Mouse (Mus musculus) lung, adult 18-20 months (tissue): ENCODE measurements around the gene Atp2a2.

Experiments used
- DNase-seq, 2 experiments: peaks; one replicate each; pipeline ENCODE4 v3.0.0; 2022; ENCODE audit warnings: mixed read lengths in 2 of 2

The Atp2a2 gene

DNA sequence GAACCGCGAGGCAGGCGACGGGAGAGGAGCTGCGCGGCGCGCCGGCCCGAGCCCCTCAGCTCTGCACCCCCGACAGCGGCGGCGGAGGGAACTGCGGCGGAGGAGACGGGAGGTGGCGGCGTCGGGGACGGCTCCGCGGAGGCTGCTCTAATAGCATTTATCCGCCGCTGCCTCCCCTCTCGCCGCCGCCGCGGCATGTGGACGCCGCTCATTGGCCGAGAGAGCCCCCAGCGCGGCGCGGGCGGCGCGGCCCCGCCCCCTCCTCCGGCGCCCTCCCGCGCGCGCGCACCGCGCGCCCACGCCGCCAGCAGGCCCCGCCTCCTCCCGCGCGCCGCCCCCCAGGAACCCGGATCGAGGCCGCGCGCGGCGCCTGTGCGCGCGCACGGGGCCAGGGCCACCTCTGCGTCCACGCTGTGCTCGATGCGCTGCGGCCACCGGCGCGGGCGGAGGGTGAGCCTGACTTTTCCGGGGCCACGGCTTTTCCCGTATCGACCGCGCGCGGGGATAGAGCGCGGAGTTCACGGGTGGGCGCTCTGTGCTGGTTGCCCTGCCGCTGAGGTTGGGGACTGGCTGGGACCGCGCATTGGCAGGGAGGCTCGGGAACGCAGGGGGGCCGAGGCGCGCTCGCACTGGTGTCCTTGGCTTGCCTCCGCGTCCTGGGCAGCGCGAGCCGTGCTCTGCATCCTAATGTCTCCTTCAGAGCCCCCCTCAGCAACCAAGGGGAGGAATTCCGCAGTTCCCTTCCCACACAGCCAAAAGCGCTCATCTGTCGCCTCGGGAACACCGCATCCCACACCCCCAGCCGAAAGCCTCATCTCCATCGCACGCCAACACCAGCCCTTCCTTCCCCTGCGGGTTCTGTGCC is at the start of gene Atp2a2:
Gene Atp2a2 (minus strand): TSS at position 149 of the 865 bp plus-strand sequence.
- peak; percentile 91 to 93 for DNase-seq

GRCm38 (mm10) chr5:122550460-122550859 is 48.4 kb upstream of the Atp2a2 start:
- DNase-seq = no peak

GRCm38 (mm10) chr5:122548671-122549070 is 46.6 kb upstream of the Atp2a2 start:
- peak in 1 of 2 experiments; percentile 58 for DNase-seq

GRCm38 (mm10) chr5:122547810-122548209 is 45.8 kb upstream of the Atp2a2 start:
- no peak for DNase-seq

DNA sequence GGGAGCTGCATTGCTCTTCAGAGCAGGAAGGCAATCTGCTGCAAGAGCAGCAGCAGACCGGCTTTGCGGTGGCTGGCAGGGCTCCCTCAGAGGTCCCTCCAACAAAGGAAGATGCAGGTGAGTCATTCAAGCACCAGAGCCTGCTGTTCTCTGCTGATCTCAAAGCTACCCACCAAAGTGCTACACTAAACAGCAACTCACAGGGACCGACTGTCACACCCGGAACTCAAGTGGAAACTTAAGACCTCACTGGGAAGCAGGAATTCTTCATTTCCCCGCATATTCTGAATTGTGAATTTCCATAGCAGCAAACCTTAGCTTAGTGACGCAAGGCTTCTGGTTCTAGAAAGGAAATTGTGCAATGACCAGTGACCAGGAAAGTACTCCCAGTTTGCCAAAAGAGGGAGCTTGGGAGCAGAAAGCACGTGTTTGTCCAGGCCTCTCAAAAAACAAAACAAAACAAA is 45.3 kb upstream of the Atp2a2 start:
- peak; percentile 58 to 80 for DNase-seq

DNA sequence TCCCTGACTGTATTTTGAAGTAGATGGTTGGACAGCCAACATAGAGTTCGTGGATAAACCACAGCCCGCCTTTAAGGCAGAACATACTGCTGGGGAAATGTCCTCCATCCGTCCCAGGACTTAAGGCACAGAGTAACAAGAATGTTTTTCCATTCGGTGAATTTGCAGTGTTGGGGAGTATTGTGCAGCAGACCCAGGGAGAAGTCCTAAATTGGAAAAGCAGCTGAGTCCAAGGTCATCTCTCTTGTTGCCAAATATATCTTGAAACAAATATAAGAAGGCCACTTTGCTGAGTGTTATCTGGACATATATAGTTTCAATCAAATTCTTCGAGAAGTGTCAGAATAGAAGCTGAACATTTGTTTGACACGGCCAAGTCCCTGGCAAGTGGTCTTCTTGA is 41.4 kb upstream of the Atp2a2 start:
- no peak for DNase-seq

GRCm38 (mm10) chr5:122541871-122542270 is 39.8 kb upstream of the Atp2a2 start:
- no peak for DNase-seq

DNA sequence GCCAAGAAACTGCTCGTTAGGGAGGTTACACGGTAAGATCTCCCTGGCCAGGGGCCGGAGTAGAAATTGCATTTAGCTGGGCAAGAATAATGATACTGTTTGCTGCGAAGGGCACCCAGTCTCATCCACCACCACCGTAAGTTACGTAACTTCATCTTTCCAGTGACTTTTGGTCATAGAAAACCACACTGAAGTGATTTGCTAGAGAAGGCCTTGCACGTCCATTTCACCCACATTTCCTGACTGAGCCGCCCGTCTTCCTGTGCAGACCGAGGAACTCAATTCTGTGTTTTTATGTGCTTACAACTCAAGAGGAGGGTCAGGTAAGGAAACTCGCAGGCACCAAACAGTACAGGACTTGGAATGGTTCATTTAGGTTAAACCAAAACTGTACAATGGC is 36.1 kb upstream of the Atp2a2 start:
- DNase-seq = no peak

GRCm38 (mm10) chr5:122537654-122538053 is 35.6 kb upstream of the Atp2a2 start:
- no peak for DNase-seq

GRCm38 (mm10) chr5:122533884-122534283 is 31.9 kb upstream of the Atp2a2 start:
- DNase-seq = no peak

DNA sequence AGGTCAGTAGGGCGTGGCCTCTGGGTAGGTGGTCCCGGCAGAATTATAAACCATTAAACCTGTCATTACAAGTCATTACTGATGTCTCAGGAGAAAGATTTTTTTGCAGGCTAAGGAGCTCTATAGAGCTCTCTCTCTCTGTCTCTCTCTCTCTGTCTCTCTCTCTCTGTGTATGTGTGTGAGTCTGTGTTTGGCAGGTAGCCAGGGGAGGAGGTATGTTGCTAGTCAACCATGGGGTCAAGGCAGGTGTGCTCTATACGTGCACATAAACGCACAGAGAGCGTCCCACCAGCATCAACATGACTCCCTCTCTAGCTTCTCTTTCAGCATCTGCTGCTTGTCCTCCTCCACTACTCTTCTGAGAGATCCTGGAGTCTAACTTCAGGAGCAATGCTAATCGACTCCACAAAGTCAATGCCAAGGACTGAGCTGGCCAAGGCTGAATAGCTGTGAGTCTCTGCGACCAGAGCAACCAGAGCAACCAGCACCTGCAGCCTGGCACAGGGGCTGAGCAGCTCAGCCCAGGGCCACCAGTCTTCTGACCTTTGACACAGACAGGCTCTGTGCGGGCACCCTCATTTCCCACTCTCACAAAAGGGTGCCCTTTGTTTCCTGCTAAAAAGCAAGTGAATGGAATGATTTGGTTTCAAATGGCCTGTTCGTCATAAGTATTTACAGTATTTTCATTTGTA is 28.0 kb upstream of the Atp2a2 start:
- DNase-seq = no peak

GRCm38 (mm10) chr5:122529316-122529715 is 27.3 kb upstream of the Atp2a2 start:
- DNase-seq = peak; percentile 82 to 86

DNA sequence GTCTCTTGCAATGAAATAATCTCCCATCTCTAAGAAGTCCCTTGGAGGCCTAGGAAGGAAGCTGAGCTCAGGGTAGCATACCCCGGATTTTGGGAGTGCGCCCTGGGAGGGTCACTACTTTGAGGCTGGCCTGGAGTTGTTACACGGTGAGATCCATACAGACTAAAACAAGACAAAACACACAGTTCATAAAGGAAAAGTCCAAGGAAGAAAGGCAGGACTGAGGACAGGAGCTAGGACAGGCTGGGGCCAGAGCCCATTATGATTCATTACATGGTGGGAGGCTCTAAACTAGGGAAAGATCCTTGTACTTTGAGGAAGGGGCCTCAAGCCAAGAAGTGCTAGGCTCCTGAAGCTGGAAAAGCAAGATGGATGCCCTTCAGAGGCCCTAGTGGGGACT is 26.6 kb upstream of the Atp2a2 start:
- DNase-seq = no peak

GRCm38 (mm10) chr5:122527761-122528160 is 25.7 kb upstream of the Atp2a2 start:
- no peak for DNase-seq

GRCm38 (mm10) chr5:122526878-122527730 is 25.1 kb upstream of the Atp2a2 start:
- peak; percentile 78 to 86 for DNase-seq

- no peak for DNase-seq
Measured at GRCm38 (mm10) chr5:122526405-122526804, 24.4 kb upstream of the Atp2a2 start.

GRCm38 (mm10) chr5:122525238-122525931 is 23.4 kb upstream of the Atp2a2 start:
- peak; percentile 51 to 62 for DNase-seq

DNA sequence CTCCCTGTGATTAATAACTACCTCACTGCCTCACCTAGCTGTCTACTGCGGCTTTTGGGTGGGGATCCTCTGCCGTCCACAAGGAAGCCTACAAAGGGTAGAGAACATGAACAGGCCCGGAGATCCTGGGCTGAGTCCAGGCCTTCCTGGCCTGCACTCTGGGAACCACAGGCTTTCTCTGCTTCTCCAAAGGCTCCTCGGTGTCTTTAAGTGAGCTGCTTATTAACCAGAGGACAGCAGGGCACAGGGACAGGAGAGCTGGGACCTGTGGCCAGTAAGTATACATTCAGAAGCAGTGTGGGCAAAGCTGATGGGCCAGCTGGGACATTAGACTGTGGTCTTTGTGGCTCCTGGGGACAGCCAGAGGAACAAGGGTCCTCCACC is 22.8 kb upstream of the Atp2a2 start:
- no peak for DNase-seq

DNA sequence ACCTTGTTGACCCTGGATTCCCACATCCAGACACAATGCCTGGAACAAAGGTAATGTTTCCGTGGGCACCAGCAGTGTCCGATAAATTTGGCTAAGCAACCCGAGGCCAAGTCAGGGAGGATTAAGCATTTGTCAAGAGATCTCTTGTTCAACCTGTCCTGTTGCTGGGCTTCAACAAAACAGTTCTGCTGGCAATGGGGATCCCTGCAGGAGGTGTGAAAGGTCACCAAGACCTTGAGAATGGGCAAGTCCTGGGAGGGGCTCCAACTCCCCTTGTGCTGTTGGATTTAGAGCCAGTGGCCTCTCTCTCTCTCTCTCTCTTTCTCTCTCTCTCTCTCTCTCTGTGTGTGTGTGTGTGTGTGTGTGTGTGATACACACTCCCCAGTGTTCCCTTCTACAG is 22.2 kb upstream of the Atp2a2 start:
- DNase-seq = no peak

GRCm38 (mm10) chr5:122521130-122521473 is 19.1 kb upstream of the Atp2a2 start:
- DNase-seq = no peak

- DNase-seq = no peak
Measured at GRCm38 (mm10) chr5:122520254-122521129, 18.5 kb upstream of the Atp2a2 start.
